Mouse (Mus musculus) layer of hippocampus, adult 8-10 months (tissue): ENCODE measurements around the gene Slc41a2. TPM values are rescaled to one million over a fixed set of nuclear protein-coding genes. Genes with fewer than 3 reads are reported as not detected.
A peak's percentile ranks its signal among the peaks of the same experiment; 100 is the strongest.

Experiments used
- DNase-seq, 2 experiments: peaks; one replicate each; pipeline ENCODE4 v3.0.0; 2022; ENCODE audit warnings: low spot score in 2 of 2
- total RNA-seq, 4 experiments: library from RNA; stranded (reverse); gene quantifications; 2 replicates each; pipeline ENCODE4 v1.2.4; 2022

Slc41a2 gene
- total RNA-seq, 4 experiments from 2014 or later = 22.7 to 29.9 (median 24.5) TPM

GRCm38 (mm10) chr10:83233967-83234366 is 103.7 kb downstream of the Slc41a2 start:
- DNase-seq = no peak

- DNase-seq = no peak
Measured at GRCm38 (mm10) chr10:83228626-83229025, 109.1 kb downstream of the Slc41a2 start.

GRCm38 (mm10) chr10:83224999-83225398 is 112.7 kb downstream of the Slc41a2 start:
- no peak for DNase-seq

- no peak for DNase-seq
Measured at GRCm38 (mm10) chr10:83220847-83221246, 116.8 kb downstream of the Slc41a2 start.

DNA sequence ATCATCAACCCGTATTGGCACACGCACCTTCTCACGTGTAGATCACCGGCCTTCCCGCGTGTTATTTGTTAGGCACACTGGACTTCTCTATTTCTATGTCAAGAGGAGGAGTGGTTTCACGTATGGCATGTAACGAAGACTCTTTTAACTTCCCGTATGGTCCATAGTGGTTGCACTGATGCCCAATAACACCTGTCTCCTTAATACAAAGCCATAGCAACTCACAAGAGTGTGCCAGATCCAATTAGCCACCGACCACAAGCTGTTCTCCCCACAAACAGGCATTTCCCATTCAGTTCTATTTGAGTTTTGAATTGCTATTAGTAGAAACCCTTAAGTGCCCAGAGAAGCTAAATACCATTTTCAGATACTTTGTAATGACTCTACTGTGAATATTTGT is 117.5 kb downstream of the Slc41a2 start:
- DNase-seq = no peak

DNA sequence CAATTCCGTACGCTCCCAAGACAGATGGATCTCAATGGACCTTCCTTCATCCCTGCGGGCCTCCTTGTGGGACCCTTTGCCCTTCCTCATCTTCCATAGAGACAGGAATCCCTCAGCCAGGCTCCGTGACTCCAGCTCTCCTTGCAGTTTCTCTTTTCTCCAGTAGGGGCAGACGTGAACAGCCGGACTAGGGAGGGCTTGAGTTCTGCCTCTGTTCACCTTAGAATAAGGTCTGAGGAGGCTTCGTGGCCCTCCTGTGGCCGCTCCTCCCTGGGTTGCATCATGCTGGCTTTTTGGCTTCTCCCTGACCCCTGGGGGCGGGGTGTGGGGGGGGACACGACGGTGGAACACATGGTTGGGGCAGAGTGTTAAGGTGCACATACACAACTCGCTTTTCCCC is 118.0 kb downstream of the Slc41a2 start:
- DNase-seq = peak in 1 of 2 experiments; percentile 57

- DNase-seq = no peak
Measured at GRCm38 (mm10) chr10:83218778-83219177, 118.9 kb downstream of the Slc41a2 start.

- DNase-seq = no peak
Measured at GRCm38 (mm10) chr10:83217256-83217655, 120.4 kb downstream of the Slc41a2 start.

DNA sequence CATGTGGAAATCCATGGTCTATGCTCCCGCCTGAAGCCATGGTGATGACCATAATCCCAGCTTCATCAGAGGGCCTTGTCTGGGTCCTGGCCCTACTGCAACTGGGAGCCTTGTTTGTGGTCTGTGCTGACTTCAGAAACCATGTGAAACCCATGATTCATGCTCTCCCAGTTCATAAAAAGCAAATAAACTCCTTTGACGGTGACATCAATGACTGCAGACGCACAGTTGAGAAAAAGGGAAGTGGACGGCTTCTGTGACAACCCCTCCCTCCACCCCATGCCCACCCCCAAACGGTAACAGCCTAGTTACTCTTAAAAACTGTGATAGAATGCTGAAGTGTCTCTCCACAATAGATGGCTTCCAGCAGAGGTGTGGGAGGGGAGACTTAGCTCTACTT is 122.1 kb downstream of the Slc41a2 start:
- no peak for DNase-seq

DNA sequence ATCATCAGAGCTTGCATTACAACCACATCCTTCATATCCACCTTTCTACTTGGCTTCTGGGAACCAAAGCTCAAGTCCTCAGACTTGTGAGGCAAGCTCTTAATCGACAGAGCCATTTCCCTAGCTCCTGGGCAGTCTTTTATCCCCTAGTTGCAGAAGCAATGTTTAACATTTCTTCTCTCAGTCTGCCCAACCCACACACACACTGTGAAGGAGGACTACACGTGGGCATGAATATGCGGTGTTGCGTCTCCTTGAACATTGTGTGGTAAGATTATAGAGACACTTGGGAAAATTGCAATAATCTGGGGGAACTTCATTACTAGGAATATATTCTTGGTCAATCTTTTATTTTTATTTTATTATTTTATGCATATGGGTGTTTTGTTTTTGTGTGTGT is 125.1 kb downstream of the Slc41a2 start:
- DNase-seq = no peak

DNA sequence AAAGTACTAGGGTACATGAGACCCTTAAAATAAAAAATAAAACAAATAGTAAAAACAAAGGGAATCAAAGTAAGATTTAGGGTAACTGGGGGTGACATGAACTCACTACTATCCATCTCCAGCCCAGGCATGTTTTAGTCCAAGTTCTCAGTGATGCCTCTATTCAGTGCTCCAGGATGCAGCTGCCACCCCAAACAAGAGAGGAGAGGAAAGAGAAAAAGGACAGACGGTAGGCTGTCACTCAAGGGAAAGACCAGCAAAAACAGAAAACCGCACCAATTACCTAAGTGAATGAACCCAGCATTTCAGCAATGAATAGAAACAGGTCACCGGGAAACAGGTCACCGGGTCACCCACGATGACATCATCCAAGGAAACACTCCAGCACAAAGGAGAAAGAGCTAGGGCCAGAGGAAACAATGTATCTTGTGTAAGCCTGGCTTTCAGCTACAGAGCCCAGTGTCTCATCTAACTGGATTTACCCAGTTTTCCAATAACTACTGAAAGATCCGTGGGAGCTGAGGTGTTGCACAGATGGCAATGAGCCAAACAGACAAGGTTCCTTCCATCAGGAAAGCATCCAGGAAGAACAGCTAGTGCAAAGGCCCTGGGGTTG is 126.6 kb downstream of the Slc41a2 start:
- DNase-seq = no peak

GRCm38 (mm10) chr10:83210122-83210521 is 127.6 kb downstream of the Slc41a2 start:
- DNase-seq = no peak

DNA sequence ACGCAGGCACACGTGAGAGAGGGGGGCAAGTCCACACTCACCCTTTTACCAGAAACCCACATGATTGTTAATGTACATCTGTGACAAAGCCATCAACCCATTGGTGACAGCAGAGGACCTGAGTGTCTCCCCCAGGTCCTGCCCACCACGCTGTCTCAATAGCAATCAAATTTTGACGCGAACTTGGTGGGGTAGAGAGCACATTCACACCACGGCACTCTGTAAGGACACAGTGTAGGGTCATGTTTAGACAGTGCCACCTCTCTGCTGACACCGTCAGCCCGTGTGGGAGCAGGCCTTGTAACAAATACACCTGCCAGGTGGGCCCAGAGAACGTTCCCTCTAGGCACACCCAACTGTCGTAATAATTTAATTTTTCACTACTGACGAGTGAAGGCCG is 128.3 kb downstream of the Slc41a2 start:
- no peak for DNase-seq

DNA sequence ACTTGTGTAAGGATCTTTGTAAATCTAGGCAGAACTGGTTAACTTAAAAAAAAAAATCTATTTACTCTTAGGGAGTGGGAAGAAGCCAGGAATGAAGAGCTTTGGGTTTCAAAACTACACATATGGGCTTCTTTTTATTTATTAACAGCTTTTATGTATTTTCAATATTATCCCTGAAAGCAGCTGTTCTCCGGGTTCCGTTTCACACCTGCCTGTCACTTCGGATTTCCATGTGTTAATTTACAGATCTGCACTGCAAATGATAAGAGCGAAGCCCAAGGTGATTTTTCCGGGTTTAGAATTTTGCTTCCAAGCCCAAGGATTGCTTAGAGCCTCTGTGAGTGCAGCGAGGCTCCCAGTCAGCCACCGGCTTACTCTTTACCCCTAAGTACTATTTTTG is 129.2 kb downstream of the Slc41a2 start:
- DNase-seq = no peak

GRCm38 (mm10) chr10:83202906-83203702 is 134.6 kb downstream of the Slc41a2 start:
- DNase-seq = no peak

DNA sequence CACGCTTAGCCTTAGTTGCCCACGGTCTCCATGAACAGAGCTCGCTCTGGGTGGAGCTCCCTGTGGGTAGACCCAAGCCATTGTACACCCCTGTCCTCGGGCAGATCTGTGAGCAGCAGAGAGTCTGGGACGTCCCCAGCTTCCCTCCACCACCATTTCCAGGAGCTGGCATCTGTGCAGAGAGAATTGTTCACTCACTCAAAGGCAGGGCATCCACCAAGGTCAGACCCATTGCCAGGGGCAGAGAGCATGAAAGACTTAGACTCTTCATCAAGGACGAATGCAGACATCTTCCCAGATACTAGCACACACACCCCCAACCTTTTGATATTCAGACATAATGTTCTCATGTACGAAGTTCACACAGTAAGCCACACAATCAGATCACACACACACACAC is 136.2 kb downstream of the Slc41a2 start:
- no peak for DNase-seq

DNA sequence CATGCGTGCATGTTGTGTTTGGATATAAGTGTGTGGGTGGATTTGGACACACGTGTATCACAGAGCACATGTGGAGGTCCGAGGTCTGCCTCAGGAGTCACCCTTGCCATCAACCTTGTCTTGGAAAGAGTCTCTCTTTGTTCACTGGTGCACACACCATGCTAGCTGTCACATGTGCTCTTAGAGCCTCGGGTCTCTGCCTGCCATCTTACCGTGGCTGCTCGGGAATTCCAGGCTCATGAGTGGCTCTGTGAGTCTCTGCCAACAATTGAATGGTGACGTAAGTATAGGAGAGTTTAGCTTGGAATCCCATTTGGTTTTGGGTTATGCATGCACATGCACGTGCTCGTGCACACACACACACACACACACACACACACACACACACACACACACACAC is 138.4 kb downstream of the Slc41a2 start:
- DNase-seq = no peak

- DNase-seq = no peak
Measured at GRCm38 (mm10) chr10:83198692-83199091, 139.0 kb downstream of the Slc41a2 start.

- peak; percentile 56 to 80 for DNase-seq
Measured at GRCm38 (mm10) chr10:83197690-83198336, 139.9 kb downstream of the Slc41a2 start.

DNA sequence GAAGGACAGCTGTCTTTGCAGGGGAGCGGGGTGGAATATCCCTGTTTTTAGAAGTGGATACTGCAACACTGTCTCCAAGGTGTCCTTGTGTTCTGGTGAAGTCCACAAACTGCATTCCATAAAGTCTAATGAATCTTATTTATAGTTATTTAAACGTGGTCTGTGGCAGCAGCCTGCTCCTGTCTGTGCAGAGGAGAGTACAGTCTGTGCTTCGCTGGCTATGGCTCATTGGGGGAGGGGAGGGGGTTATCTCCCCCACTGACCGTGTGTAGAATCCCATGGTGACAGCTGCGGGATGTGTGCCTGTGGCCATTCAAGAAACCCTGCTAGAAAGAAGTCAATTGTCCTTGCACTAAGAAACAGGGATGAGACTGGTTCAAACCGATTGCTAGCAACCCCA is 145.7 kb downstream of the Slc41a2 start:
- DNase-seq = no peak

GRCm38 (mm10) chr10:83191476-83191875 is 146.2 kb downstream of the Slc41a2 start:
- no peak for DNase-seq

DNA sequence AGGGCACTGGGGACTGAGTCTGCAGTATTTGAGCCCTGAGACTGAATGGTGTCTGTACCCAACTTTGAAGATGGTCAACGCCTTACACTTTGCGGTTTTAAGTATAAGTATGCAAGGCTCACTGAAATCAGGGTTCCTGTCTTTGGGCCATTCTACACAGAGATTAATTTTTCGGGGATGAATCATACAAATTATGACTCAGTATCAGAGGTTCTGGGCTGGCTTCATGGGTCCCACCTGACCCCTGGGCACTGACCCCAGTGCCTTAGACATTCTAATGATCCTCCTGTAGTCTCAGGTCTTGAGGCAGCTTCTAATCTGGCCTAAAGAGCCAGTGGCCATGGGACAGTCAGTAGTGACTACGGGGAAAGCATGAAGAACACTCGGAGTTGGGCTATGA is 148.6 kb downstream of the Slc41a2 start:
- DNase-seq = no peak

DNA sequence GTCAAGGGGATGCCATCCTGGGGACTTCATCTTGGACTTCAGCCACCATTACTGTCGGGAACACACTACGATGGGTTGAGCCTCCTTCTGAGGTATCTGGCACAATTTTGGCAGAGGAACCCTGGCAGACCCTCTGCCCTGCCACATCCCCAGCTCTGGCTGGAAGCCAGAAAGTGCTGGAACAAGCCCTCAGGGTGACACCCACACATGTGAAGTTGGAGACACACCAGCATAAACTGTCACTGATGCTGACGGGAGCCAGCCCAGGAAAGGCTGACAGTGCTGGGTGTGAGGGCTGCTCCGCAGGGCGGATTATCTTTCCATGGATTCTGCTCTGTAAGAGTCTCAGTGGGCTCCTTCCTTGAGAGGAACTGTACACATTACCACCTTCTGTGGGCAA is 150.7 kb downstream of the Slc41a2 start:
- DNase-seq = peak in 1 of 2 experiments; percentile 29
